Mouse (Mus musculus) forebrain, embryonic 15.5 days (tissue): ENCODE data around the gene Rora. TPM values are rescaled to one million over a fixed set of nuclear protein-coding genes. Genes with fewer than 3 reads are reported as not detected.

Experiments used
- ATAC-seq: fragments of 200-750 bp; cut with Nextera tagmentation; replicated peaks from 2 replicates; pipeline ENCODE4 v1.8.0; 2017; ENCODE audit warnings: mild to moderate bottlenecking, moderate TSS enrichment, moderate library complexity
- H3K27ac ChIP-seq: fragments of 300-500 bp; sonication (generic); replicated peaks from 2 replicates; pipeline ENCODE4 v1.5.1; 2015; ENCODE audit warnings: mild to moderate bottlenecking, inconsistent platforms
- H3K27me3 ChIP-seq: fragments of 300-500 bp; sonication (generic); 2 replicates; pipeline ENCODE4 v1.6.1; 2015; ENCODE audit warnings: inconsistent platforms
- H3K36me3 ChIP-seq: fragments of 300-500 bp; sonication (generic); 2 replicates; pipeline ENCODE4 v1.6.1; 2015; ENCODE audit warnings: mild to moderate bottlenecking, inconsistent platforms
- H3K4me1 ChIP-seq: fragments of 300-500 bp; sonication (generic); 2 replicates; pipeline ENCODE4 v1.6.1; 2015; ENCODE audit warnings: inconsistent platforms
- H3K4me2 ChIP-seq: fragments of 300-500 bp; sonication (generic); replicated peaks from 2 replicates; pipeline ENCODE4 v1.6.1; 2015; ENCODE audit warnings: mild to moderate bottlenecking, inconsistent platforms
- H3K4me3 ChIP-seq: fragments of 300-500 bp; sonication (generic); 2 replicates; pipeline ENCODE4 v1.5.1; 2015; ENCODE audit warnings: mild to moderate bottlenecking, inconsistent platforms
- H3K9ac ChIP-seq: fragments of 300-500 bp; sonication (generic); replicated peaks from 2 replicates; pipeline ENCODE4 v1.6.1; 2015; ENCODE audit warnings: mild to moderate bottlenecking, inconsistent platforms
- H3K9me3 ChIP-seq: fragments of 300-500 bp; sonication (generic); 2 replicates; pipeline ENCODE4 v1.6.1; 2016; ENCODE audit warnings: inconsistent platforms
- WGBS: fragments of 180-500 bp; shearing (Covaris S2); methylation state at CpG from one replicate; pipeline ENCODE4 v1.1.7; 2015; ENCODE audit warnings: mixed read lengths; 5-methylcytosine and 5-hydroxymethylcytosine counted together
- polyA plus RNA-seq: library from polyadenylated mRNA; unstranded; fragments of >200 nt; fragmentation: Nextera tagmentation; extraction: Ambion mirVana; gene quantifications from 2 replicates; pipeline ENCODE4 v1.2.1, GENCODE M21; 2015

The Rora gene
- polyA plus RNA-seq, 1 experiment from 2014 or later = 11.8 TPM

DNA sequence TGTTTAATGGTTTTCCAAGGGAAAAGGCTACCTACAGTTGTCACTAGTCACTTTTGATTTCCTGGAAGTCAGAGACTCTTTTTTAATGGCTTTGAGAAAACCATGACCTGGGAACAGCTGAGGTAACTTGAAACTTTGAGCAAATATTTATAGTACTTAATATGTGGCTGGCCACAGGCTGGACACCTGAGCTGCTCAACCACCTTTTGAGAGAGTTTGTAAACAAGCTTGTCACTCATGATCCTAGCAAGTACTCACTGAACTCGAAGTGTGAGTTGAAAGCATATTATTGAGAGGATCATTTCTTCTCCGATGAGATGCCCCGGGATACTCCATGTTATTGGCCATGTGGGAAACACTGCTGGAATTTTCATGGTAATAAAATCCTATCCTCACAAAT is 353.1 kb downstream of the Rora start:
- Histone ChIP-seq H3K36me3 (no peaks in the 10 kb centered on the region), H3K9me3 (no peaks in the 10 kb centered on the region), H3K4me3 (no peak overlapping the region), H3K4me2 (no peak overlapping the region), H3K27ac (no peak overlapping the region), H3K27me3 (no peaks in the 10 kb centered on the region), H3K9ac (no peak overlapping the region), H3K4me1 (no peaks in the 10 kb centered on the region)
- 86% methylated on average over 3 of the region's 3 CpGs for WGBS
- no peak for ATAC-seq

DNA sequence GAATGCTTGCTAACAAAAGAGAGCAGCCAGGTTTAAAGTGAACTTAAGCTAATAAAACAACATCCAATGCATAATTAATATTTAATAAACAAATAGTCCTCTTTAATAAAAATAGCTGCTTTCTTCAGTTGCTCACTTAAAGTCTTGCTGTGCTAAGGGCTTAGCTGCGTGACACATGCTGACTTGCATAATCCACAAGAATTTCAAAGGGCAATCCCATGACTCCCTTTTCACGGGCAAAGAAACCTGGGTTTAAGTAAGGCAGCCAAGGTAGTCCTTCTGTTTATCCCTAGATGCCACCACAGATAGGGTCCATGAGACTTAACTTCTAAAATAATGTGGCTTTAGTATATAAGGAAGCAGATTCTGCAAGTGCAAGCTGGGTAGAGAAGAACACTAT is 355.1 kb downstream of the Rora start:
- no peak for ATAC-seq
- Histone ChIP-seq H3K9me3 (no peaks in the 10 kb centered on the region), H3K4me3 (no peak overlapping the region), H3K4me1 (0 out of 2 replicates have a peak, but pooled peaks cover 6% of the 10 kb centered on the region), H3K4me2 (no peak overlapping the region), H3K27me3 (no peaks in the 10 kb centered on the region), H3K9ac (no peak overlapping the region), H3K27ac (no peak overlapping the region), H3K36me3 (no peaks in the 10 kb centered on the region)
- WGBS = 54% methylated on average over 2 of the region's 2 CpGs

DNA sequence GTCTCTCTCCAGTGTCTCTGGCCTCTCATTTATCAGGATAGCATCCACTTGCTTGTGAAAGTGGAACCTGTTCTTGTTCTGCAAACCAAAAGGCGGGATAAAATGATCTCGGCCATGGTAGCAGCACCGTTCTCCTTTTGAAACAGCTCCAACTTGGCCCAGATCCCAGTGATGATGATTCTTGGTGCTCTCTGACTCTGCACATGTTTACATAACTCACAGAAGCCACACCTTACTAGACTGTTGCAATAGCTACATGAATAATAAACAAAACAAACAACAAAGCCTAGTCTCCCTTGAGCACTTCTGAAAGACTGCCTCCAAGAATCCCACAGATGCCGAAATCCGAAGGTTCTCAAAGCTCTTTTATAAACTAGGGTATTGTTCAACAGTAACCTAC is 357.3 kb downstream of the Rora start:
- Histone ChIP-seq H3K36me3 (no peaks in the 10 kb centered on the region), H3K9ac (no peak overlapping the region), H3K4me2 (no peak overlapping the region), H3K27me3 (no peaks in the 10 kb centered on the region), H3K4me3 (no peak overlapping the region), H3K4me1 (0 out of 2 replicates have a peak, but pooled peaks cover 6% of the 10 kb centered on the region), H3K9me3 (no peaks in the 10 kb centered on the region), H3K27ac (no peak overlapping the region)
- ATAC-seq = no peak
- WGBS = 43% methylated on average over 5 of the region's 5 CpGs

DNA sequence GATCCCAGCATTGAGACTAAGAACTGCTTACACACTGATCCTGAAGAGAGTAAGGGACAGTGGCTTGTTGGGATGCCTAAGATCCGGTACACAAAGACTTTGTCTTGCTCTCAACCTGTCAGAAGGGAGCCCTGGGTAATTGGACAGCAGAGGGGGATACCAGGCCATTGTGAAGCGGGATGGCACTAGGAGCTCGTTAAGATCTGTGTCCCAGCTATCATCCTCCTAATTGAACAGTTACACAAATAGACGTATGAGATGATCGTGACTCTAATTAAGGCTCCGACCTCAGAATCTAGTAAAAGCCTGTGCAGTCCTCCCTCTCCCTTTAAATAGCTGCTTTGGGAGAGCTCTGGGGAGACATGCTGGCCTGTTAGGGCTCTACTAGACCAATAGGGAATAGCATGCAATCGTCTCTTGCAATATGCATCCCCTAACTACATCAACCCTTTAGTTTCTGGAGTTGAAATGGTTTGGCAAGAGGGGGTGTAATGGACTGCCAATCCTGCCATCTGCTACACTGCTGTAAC is 359.7 kb downstream of the Rora start:
- H3K9ac ChIP-seq = no peak overlapping the region
- 21% methylated on average over 7 of the region's 7 CpGs for WGBS
- ATAC-seq = no peak

DNA sequence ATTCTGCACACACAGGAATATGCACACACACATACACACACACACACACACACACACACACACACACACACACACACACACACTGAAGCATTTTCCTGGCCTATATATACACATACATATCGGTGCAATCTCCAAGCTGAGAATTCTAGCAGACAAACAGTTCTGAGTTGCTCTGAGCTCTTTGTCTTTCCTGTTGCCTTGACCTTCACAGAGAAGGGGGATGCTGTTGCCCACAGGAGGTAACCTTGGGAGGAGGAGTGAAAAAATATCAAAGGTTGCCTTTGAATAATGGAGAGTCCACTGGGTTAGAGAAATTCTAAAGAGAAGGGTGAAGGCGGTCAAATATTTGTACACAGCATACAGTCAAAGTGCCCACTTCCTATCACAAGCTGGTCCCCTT is 360.6 kb downstream of the Rora start:
- 94% methylated on average over 2 of the region's 2 CpGs for WGBS
- no peaks in the 10 kb centered on the region for H3K36me3 ChIP-seq
- no peak overlapping the region for H3K4me2 ChIP-seq
- no peaks in the 10 kb centered on the region for H3K9me3 ChIP-seq
- no peak overlapping the region for H3K9ac ChIP-seq
- no peak for ATAC-seq
- no peak overlapping the region for H3K27ac ChIP-seq
- 0 out of 2 replicates have a peak, but pooled peaks cover 6% of the 10 kb centered on the region for H3K4me1 ChIP-seq
- H3K27me3 ChIP-seq = no peaks in the 10 kb centered on the region
- no peak overlapping the region for H3K4me3 ChIP-seq

More for the DNA sequence above, 359.7 kb downstream of the Rora start:
- Histone ChIP-seq H3K27ac (no peak overlapping the region), H3K4me3 (no peak overlapping the region), H3K36me3 (no peaks in the 10 kb centered on the region), H3K27me3 (no peaks in the 10 kb centered on the region), H3K9me3 (no peaks in the 10 kb centered on the region), H3K4me1 (0 out of 2 replicates have a peak, but pooled peaks cover 6% of the 10 kb centered on the region), H3K4me2 (no peak overlapping the region)

DNA sequence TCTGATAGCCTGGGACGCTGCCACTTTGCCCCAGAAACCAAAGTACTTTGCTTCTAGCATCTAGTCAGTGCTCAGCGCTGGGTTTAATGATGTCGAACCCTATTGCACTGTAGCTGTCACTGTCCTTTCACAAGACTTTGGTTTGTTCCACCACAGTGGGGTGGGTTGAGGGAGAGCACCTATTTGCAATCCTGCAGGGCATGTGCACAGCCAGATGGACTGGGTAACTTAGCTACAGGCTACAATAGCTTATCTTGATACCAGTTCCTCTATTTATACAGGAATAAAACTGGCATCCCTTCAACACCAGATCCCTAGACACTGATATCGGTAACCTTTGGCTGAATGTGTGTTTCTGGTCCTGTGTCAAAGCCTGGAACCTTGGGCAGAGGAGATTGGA is 366.8 kb downstream of the Rora start:
- no peak for ATAC-seq
- WGBS = 90% methylated on average over 4 of the region's 4 CpGs
- Histone ChIP-seq H3K36me3 (no peaks in the 10 kb centered on the region), H3K4me1 (no peaks in the 10 kb centered on the region), H3K27ac (no peak overlapping the region), H3K9me3 (no peaks in the 10 kb centered on the region), H3K4me2 (no peak overlapping the region), H3K27me3 (no peaks in the 10 kb centered on the region), H3K4me3 (no peak overlapping the region), H3K9ac (no peak overlapping the region)

DNA sequence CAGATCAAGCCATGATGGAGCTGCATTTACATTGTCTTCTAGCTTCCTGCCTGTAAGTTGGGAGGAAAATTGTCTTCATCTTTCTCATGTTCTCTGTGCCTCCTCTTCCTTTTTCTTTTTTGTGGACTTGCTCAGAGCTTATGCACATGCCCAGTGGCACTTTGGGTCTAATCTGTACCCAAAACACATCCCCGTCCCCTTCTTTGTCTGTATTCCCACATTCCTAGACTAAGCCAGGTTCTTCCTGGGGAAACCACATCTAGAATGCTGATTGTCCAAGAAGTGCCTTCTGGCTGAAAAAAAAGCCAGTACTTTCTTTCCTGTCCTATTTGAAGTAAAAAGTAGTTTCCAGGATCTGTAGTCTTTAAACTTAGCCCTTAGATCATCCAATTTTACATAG is 367.9 kb downstream of the Rora start:
- Histone ChIP-seq H3K4me1 (no peaks in the 10 kb centered on the region), H3K4me3 (no peak overlapping the region), H3K27me3 (no peaks in the 10 kb centered on the region), H3K27ac (no peak overlapping the region), H3K36me3 (no peaks in the 10 kb centered on the region), H3K4me2 (no peak overlapping the region), H3K9ac (no peak overlapping the region), H3K9me3 (no peaks in the 10 kb centered on the region)
- 77% methylated on average over 1 of the region's 1 CpGs for WGBS
- no peak for ATAC-seq

DNA sequence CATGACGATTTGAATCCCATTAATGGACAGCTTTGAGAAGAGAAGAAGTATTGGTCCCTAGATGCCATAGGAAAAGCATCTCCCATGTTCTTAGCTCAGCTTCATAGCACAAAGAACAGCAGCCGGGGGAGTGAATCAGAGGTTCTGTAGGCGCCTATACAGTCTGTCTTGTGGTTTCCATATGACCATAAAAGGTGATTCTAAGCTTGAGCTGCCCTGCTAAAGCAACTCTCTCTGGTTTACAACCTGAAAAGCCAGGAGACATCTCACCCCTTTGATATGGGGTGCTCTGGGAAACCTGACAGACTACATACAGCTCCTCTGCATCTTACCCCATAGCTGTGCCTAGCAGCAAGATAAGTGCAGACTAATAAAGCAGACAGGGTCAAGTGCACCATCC is 369.7 kb downstream of the Rora start:
- H3K9ac ChIP-seq = no peak overlapping the region
- no peaks in the 10 kb centered on the region for H3K9me3 ChIP-seq
- WGBS = 94% methylated on average over 3 of the region's 3 CpGs

DNA sequence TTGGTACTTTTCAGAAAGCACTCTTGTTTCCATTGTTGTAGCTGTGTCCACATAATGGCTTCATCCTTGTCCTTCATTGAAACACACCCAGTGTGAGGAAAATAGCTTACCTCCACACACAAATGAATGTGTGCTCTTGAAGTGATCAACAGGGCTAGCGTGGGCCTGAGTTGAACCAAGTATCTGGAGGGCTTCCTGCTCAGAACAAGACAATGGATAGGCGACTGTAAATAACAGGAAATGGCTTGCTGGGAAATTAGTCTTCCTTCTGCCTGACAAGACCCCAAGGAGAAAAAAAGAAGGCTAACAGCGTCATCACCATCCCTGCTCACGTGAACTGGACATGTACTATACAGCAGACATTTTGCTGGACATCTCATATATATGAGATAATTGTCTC is 374.6 kb downstream of the Rora start:
- Histone ChIP-seq H3K9me3 (no peaks in the 10 kb centered on the region), H3K27ac (no peak overlapping the region), H3K4me2 (no peak overlapping the region), H3K4me1 (no peaks in the 10 kb centered on the region), H3K36me3 (no peaks in the 10 kb centered on the region), H3K9ac (no peak overlapping the region), H3K4me3 (no peak overlapping the region), H3K27me3 (no peaks in the 10 kb centered on the region)
- no peak for ATAC-seq
- 75% methylated on average over 4 of the region's 4 CpGs for WGBS

More for the DNA sequence above, 369.7 kb downstream of the Rora start:
- H3K36me3 ChIP-seq = no peaks in the 10 kb centered on the region
- H3K4me1 ChIP-seq = no peaks in the 10 kb centered on the region
- no peak overlapping the region for H3K4me2 ChIP-seq
- no peak overlapping the region for H3K4me3 ChIP-seq
- no peak overlapping the region for H3K27ac ChIP-seq
- H3K27me3 ChIP-seq = no peaks in the 10 kb centered on the region
- ATAC-seq = no peak

DNA sequence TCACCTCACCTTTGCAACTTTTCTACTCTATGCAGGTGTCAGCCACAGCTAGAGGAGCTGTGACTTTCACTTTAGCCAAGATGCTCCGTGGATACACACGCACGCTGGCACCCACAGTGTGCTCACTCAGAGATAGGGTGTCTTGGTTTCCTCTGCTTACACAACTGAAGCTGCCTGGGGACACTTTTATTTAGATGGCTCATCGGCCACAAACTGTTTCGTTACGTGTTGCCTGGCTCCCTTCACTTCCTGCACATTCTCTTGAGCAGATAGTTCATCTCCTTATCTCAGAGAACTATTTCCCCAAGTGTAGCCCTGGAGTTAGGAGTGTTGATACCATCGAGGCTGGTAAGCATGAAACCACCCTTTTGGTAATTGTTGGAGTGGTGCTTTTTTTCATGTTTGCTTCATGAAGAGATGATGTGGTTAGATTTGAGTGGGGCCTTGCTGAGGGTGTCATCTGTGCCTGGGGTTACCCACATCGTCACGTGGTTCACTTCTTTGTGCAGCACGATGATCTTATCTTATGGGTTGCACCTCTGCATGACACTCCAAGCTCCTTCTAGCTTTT is 380.8 kb downstream of the Rora start:
- Histone ChIP-seq H3K4me3 (no peak overlapping the region), H3K9ac (no peak overlapping the region), H3K4me2 (no peak overlapping the region), H3K36me3 (no peaks in the 10 kb centered on the region), H3K9me3 (no peaks in the 10 kb centered on the region), H3K4me1 (no peaks in the 10 kb centered on the region), H3K27ac (no peak overlapping the region), H3K27me3 (no peaks in the 10 kb centered on the region)
- ATAC-seq = no peak
- WGBS = 92% methylated on average over 10 of the region's 10 CpGs

DNA sequence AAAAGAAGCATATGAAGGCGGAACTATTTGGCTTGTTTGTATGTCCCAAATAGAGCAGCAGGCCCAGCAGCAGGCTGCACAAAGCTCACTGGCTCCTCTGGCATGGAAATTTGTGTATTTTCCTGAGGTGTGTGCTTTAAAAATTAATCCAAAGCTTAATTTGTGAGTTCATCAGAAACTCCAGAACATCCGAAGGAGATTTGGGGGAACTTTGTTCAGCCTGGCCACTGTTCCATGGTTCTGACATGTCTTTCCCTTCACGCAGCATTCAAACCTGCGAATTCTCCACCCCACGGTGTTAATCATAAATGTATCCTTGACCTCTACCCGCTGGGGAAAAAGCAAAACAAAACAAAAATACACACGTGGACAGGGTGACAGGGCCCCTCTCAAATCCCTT is 381.9 kb downstream of the Rora start:
- Histone ChIP-seq H3K27ac (no peak overlapping the region), H3K9ac (no peak overlapping the region), H3K9me3 (no peaks in the 10 kb centered on the region), H3K4me1 (no peaks in the 10 kb centered on the region), H3K36me3 (no peaks in the 10 kb centered on the region), H3K4me3 (no peak overlapping the region), H3K4me2 (no peak overlapping the region), H3K27me3 (no peaks in the 10 kb centered on the region)
- 80% methylated on average over 7 of the region's 7 CpGs for WGBS
- ATAC-seq = no peak

DNA sequence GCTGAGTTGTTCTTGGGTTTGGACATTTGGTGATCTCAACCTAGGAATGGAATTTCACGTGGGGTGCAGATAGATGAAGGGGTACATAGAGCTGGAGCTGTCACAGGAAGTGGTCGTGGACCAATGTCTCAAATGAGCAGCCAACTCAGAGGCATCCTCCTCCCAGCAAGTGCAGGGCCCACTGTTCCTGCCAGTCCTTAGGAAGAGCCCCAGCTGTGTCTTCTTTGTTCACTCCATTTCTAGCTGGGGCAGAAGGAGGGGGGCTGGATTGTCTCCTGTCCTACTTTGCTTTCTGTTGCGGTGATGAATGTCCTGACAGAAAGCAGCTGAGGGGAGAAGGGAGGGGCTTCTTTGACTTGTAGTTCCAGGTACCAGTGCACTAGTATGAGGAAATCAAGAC is 382.7 kb downstream of the Rora start:
- Histone ChIP-seq H3K27ac (no peak overlapping the region), H3K36me3 (no peaks in the 10 kb centered on the region), H3K27me3 (no peaks in the 10 kb centered on the region), H3K9me3 (no peaks in the 10 kb centered on the region), H3K4me2 (no peak overlapping the region), H3K4me1 (no peaks in the 10 kb centered on the region), H3K9ac (no peak overlapping the region), H3K4me3 (no peak overlapping the region)
- no peak for ATAC-seq
- WGBS = 38% methylated on average over 3 of the region's 3 CpGs

DNA sequence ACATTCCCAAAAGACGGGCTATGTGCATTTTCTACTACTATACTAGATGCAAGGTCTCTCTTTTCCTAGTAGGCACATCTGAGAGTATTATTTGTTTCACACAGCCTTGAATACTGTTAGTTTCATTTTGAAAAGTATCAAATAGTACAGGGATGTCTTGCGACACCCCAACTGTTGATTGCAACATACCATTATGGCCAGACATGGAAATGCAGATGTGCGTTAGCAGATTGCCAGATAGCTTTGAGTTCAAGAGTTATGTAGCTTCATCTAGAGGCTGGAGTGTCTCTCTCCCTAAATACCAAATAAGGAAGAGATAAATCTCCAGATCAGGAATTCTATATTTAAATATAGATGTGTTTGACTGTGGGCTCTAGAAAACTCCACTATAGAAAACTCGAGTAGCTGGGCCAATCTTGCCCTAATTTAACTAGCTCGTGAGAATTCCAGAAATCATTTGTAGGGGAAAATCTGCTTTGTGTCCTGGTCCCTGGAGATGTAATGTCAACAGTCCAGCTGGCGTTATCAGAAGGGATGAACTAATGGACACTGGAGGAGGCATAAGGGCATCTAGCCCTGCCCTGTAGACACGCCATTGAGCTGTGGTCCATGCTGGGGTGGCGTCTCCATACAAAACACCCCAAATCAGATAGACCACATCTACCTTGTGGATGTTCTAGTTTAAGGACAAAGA is 390.5 kb downstream of the Rora start:
- Histone ChIP-seq H3K27me3 (no peaks in the 10 kb centered on the region), H3K9ac (no peak overlapping the region), H3K4me1 (no peaks in the 10 kb centered on the region), H3K4me3 (no peak overlapping the region), H3K27ac (no peak overlapping the region), H3K36me3 (no peaks in the 10 kb centered on the region), H3K4me2 (no peak overlapping the region), H3K9me3 (no peaks in the 10 kb centered on the region)
- WGBS = 94% methylated on average over 8 of the region's 8 CpGs
- ATAC-seq = no peak
